Mouse (Mus musculus) granulocyte monocyte progenitor cell, adult 5-6 weeks (primary cell): ENCODE data around the gene Adgrd1. TPM values are rescaled to one million over a fixed set of nuclear protein-coding genes. Genes with fewer than 3 reads are reported as not detected.

Source experiments
- ATAC-seq: replicated peaks from 2 replicates; pipeline ENCODE4 v1.8.0; 2016; ENCODE audit warnings: mild to moderate bottlenecking, moderate TSS enrichment, inconsistent platforms; ENCODE audit not compliant: poor library complexity, severe bottlenecking
- total RNA-seq, 2 experiments: library from RNA; stranded (forward) in 1 of 2; stranded (reverse) in 1 of 2; fragments of 200-712, 200-1000 nt in 1 of 2; fragments of >200 nt in 1 of 2; fragmentation: Nextera tagmentation in 1 of 2; gene quantifications; 2 replicates each; pipeline ENCODE4 v1.2.3; 2014 to 2017

Adgrd1 gene
- total RNA-seq, 2 experiments from 2014 or later, result 0.62 TPM; not detected in 1

- no peak for ATAC-seq
These were observed 90.4 kb downstream of the Adgrd1 start for GRCm38 (mm10) chr5:129186926-129187325.

GRCm38 (mm10) chr5:129189071-129189470, 92.5 kb downstream of the Adgrd1 start:
- no peak for ATAC-seq

- ATAC-seq, result no peak
These were observed 93.5 kb downstream of the Adgrd1 start for GRCm38 (mm10) chr5:129190077-129190476.

DNA sequence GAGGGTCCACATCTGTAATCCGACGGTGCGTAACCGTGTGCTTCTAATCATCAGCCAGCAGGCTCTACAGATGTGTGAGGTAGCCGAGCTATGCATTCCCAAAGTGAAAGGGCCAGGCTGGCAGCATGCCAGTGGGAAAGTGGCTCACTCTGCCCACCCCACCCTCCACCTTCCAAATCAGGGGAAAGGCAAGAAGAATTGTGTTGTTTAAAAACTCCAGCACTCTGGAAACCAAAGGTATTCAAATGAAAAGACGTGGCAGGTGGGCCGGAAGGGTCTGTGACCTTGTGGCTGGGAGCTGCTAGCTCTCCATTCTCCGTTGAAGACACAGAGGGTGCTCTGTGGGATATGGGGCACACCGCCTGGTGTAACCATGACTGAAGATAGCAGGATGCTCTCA, 100.0 kb downstream of the Adgrd1 start:
- no peak for ATAC-seq

DNA sequence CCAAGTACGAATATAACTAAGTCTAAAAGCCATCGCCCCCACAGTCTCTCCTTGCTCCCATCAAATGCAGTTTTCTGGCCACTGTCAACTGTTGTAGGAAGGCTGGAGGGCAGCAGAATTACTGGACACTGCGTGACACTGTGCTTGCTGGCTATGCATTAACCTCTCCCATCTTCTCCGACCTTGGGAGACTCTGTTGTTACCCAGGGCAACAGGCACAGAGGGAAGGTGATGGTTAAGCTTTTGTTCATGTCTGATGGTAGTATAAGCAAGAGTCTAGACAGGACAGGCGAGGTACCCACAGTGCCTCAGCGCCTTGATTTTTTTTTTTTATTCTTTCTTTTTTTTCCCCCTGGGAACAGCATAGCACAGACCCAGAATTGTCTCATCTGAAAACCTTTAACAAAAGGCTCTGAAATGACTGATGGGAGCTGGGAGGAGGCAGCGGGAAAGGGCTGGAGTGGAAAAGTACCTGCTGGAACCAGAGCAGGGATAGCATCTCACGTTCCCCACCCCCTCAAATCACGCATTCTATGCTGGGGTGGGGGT, 100.5 kb downstream of the Adgrd1 start:
- no peak for ATAC-seq

DNA sequence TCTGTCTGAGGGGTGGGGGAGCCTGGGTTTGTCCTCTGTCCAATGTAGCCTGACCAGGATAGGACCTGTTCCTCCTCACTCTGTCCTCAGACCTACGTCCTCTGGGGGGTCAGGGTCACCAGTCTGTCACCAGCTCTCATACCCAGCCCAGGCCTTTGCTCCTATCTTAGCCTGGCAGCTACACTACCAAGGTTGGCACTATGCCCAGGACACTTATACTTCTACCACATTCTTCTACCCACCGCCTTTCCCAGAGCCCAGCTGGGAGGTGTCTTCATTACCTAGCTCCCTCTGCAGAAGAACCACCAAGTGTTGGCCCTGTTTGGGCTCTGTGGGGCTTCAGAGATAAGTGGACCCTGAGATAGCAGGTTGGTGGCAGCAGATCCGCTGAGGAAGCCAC, 103.6 kb downstream of the Adgrd1 start:
- no peak; the same call in 1 of the 2 replicates for ATAC-seq

- no peak for ATAC-seq
These were observed 111.7 kb downstream of the Adgrd1 start for GRCm38 (mm10) chr5:129208279-129208678.

- no peak for ATAC-seq
These were observed 112.3 kb downstream of the Adgrd1 start for GRCm38 (mm10) chr5:129208845-129209244.

- no peak for ATAC-seq
These were observed 115.0 kb downstream of the Adgrd1 start for GRCm38 (mm10) chr5:129211385-129212031.

DNA sequence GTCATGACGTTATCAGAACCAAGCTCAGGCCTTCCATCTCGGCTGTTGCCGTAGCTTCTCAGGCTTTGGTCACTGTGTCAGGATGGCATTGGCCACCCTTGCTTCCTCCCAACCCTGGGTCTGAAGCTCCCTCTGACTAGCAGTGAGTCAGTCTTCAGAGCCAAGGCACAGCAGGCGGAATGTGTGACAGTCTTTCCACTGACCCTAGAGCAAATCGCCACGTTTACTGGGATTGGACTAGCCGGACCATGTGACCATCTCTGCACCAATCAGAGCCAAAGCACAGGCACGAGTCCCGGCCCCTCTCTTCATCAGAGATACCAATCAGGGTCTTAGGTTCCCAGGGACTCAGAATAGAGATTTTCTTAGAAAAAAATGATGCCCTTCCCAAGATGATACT, 117.5 kb downstream of the Adgrd1 start:
- ATAC-seq, result no peak

DNA sequence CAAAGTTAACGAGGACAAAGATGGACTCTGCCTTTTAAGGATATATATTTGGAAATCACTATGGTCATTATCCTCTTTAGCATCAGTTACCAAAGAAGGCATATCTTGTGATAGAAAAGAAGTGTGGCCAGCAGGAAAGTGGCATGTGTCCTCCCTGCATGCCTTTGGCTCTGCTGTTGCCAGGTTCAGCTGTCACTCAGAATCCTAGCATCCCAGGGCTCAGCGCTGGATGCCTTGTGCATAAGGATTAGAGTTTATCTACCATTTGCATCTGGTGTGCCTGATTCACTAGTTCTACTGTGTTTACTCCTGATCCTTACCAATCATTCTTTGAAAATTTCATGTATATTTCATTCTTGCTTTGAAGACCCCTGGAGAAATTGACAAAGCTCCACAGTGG, 119.5 kb downstream of the Adgrd1 start:
- ATAC-seq, result no peak

DNA sequence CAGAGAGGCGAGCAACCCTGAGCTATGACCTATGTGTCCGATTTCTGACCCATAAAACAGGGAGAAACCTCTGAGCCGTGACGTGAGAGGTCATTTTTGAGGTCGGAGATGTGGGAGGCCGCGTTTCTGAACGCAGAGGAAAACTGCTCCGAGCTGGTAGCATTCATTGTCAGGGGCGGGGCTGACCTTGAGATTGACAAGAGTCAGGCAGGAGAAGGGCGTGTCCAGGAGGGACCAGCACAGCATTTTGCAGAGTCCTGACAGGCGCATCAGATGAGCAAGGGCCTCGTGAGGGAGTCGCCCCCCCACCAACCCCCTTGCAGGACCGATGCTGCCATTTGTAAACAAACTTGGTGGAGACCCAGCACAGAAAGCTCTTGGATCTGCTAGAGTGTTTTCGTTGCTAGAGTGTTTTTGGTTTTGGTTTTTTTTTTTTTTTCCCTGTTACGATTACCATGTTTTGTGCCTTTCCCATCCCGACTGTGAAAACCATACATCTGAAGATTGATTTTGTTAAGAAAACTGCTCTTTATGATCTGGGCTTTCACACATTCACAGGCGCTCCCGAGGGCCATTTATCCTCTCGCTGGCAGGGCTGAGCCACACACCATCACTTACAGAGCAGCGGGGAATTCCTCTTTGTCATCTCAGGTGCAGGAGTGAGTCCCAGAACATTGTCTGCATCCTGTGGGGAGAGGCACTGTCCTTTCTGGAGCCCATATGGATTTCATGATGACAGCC, 121.1 kb downstream of the Adgrd1 start:
- ATAC-seq, result no peak

DNA sequence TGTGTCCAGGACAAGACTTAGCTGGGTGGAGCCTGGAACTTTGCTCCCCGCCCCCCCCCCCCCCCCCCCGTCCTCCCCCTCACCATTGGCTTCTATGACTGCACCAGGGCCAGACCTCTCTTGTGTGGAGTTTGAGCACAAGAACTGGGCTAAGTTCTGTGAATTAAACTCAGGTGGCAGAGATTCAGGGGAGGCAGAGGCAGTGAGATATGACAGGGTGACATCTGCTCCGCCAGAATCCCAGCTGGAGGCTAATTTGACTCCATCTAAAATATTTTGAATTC, 121.6 kb downstream of the Adgrd1 start:
- ATAC-seq, result no peak

DNA sequence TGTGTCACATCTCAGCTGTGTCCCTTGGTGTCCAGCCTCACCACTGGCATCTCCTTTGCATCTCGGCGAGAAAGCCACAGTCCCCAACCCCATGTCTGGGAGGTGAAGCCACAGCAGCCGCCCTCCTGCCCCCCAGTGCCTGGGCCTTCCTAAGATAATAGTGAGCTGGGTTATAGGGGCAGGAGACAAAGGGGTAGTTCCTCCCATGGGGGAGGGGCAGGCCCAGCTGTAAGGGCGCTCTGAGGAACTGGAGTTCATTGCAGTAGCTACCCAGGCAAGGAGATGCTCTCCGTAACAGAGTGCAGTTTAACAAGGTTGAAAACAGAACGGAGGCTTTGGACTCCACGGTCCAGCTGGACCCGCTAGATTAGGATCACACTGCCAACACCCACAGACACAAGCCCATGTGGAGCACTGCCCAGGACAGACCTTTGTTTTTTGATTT, 122.0 kb downstream of the Adgrd1 start:
- no peak for ATAC-seq

DNA sequence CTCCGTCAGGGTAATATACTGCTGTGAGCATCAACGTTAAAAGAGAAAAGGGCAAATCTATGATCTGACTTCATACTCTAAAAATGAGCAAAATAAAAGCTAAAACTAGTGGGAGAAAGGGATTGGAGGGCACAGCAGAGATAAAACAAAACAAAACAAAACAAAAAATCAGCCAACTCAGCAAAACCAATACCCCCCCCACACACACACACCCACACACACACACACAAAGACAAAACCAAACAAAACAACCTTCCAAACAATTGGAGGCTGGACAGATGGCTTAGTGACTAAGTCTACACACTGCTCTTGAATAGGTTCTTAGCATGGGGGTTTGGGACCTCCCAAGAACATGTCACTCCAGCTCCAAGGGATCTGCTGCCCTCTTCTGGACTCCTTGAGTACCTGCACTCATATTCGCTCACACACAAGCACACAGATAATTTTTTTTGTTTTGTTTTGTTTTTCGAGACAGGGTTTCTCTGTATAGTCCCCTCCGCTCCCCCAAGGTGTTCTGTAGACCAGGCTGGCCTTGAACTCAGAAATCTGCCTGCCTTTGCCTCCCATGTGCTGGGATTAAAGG, 122.7 kb downstream of the Adgrd1 start:
- no peak; the same call in 1 of the 2 replicates for ATAC-seq

GRCm38 (mm10) chr5:129225810-129226450, 129.4 kb downstream of the Adgrd1 start:
- ATAC-seq, result no peak

DNA sequence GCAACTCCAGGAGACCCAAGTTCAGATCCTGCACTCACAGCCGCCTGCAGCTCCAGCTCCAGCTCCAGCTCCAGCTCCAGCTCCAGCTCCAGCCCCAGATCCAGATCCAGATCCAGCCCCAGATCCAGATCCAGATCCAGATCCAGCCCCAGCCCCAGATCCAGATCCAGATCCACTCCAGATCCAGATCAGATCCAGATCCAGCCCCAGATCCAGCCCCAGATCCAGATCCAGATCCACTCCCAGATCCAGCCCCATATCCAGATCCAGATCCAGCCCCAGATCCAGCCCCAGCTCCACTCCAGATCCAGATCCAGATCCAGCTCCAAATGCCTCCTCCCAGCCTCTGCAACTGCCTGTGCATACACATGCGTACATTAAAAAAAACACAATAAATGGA, 131.6 kb downstream of the Adgrd1 start:
- no peak for ATAC-seq

DNA sequence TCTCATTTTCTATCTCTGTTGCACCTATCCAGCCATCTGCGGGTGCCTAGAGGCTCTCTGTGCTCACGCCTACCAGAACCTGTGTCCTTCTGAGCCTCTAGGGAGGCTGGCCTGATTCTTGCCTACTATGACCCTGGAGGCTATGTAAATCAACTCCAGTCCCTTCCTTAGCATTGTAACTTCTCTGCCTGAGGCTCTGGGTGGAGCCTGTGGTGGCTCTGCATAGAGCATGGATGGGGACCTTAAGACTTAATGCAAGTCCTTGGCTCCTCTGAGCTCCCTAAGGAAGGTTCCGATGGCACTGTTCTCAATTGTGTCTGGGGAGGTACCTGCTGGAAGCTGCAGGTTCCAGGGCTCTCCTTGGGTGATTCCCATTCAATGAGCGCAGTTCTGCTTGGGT, 136.8 kb downstream of the Adgrd1 start:
- no peak for ATAC-seq

- ATAC-seq, result no peak
These were observed 137.4 kb downstream of the Adgrd1 start for GRCm38 (mm10) chr5:129233881-129234432.

GRCm38 (mm10) chr5:129236366-129236765, 139.8 kb downstream of the Adgrd1 start:
- no peak for ATAC-seq

- ATAC-seq, result no peak
These were observed 145.3 kb downstream of the Adgrd1 start for GRCm38 (mm10) chr5:129241865-129242264.
